8 mouse cellular contexts compared by ENCODE assay signal in genomic region chr6:67113686-67114278, GRCm38 (mm10).
DNase-seq lines count a peak whose midpoint lies in the region; ATAC-seq and TF ChIP-seq lines count a peak whose summit lies in the region.

No protein-coding gene starts in this region.

- ATAC-seq in frontal cortex, adult (ENCODE audit: low TSS enrichment) = peak; percentile 32; the same call in 1 of the 2 replicates
- ATAC-seq in forebrain, postnatal 0 days = peak; percentile 61

- no peak for TF ChIP-seq CTCF in forebrain, postnatal 0 days (IDR thresholded peaks at IDR 0.05; ENCODE audit: low read depth)
- no peak for TF ChIP-seq CTCF in layer of hippocampus, adult 2 months (conservative IDR thresholded peaks at IDR 0.05)

- peak overlapping the region; percentile 27 for H3K4me3 ChIP-seq in forebrain, postnatal 0 days (ENCODE audit: low read depth, low read length)
- H3K4me3 ChIP-seq in layer of hippocampus, adult 2 months = no peak overlapping the region

- H3K27ac ChIP-seq in forebrain, postnatal 0 days (ENCODE audit: low read depth, low read length) = no peak overlapping the region
- no peak overlapping the region for H3K27ac ChIP-seq in layer of hippocampus, adult 2 months

- no peak for DNase-seq in frontal cortex, postnatal 25 days (ENCODE audit: low spot score in 2 of 2)
- no peak for DNase-seq in forebrain, postnatal 0 days
- DNase-seq in kidney, postnatal 25 days = peak; percentile 62 to 86
- peak; percentile 49 for DNase-seq in lung, postnatal 36 days
- peak; percentile 63 for DNase-seq in yolk sac, embryonic 10.5 days (ENCODE audit: low spot score)
- DNase-seq in cerebellum, adult 8-10 months = no peak
- no peak for DNase-seq in layer of hippocampus, adult 2 months (ENCODE audit: low spot score in 2 of 2)

- 20% methylated on average over 26 of the region's 26 CpGs for WGBS in forebrain, postnatal 0 days

- H3K9me3 ChIP-seq in forebrain, postnatal 0 days (ENCODE audit: low read length) = no peaks in the 10 kb centered on the region

- no peaks in the 10 kb centered on the region for H3K36me3 ChIP-seq in forebrain, postnatal 0 days (ENCODE audit: insufficient read depth)

- no peaks in the 10 kb centered on the region for H3K27me3 ChIP-seq in forebrain, postnatal 0 days (ENCODE audit: insufficient read depth, low read length)

- H3K4me2 ChIP-seq in forebrain, postnatal 0 days (ENCODE audit: low read depth) = peak overlapping the region; percentile 52

- no peaks in the 10 kb centered on the region for H3K4me1 ChIP-seq in forebrain, postnatal 0 days (ENCODE audit: insufficient read depth)

- peak overlapping the region; percentile 22; the same call in 1 of the 2 replicates for H3K9ac ChIP-seq in forebrain, postnatal 0 days

Comparison
In these comparisons a context has a peak if more than half of its experiments do, and no peak if none do; other contexts are left out.
1. DNase-seq: peak in kidney, postnatal 25 days (2 of 2), lung, postnatal 36 days (single experiment) and yolk sac, embryonic 10.5 days (single experiment); none in frontal cortex, postnatal 25 days (0 of 2), forebrain, postnatal 0 days (single experiment), cerebellum, adult 8-10 months (single experiment) and layer of hippocampus, adult 2 months (0 of 2).